Mouse (Mus musculus) kidney, adult 2 months (tissue): ENCODE data around the gene Tmcc3. TPM values are rescaled to one million over a fixed set of nuclear protein-coding genes. Genes with fewer than 3 reads are reported as not detected.

Source experiments
- DNase-seq: peaks from one replicate; pipeline ENCODE4 v3.0.0; 2021
- H3K27ac ChIP-seq: fragments of 200-500 bp; 2 replicates; pipeline ENCODE4 v1.5.1; 2012; ENCODE audit warnings: low read depth, low read length, control low read depth, inconsistent platforms; ENCODE audit not compliant: insufficient read depth
- H3K27me3 ChIP-seq: fragments of 200-500 bp; replicated peaks from 2 replicates; pipeline ENCODE4 v1.6.1; 2012; ENCODE audit warnings: mild to moderate bottlenecking, moderate library complexity, low read length, inconsistent platforms; ENCODE audit not compliant: control insufficient read depth, insufficient read depth
- H3K36me3 ChIP-seq: fragments of 200-500 bp; 2 replicates; pipeline ENCODE4 v1.6.1; 2012; ENCODE audit warnings: mild to moderate bottlenecking, moderate library complexity, low read length, inconsistent platforms; ENCODE audit not compliant: control insufficient read depth, insufficient read depth
- H3K4me1 ChIP-seq: fragments of 200-500 bp; 2 replicates; pipeline ENCODE4 v1.6.1; 2011; ENCODE audit warnings: low read length; ENCODE audit not compliant: control insufficient read depth, insufficient read depth
- H3K4me3 ChIP-seq: fragments of 200-500 bp; 2 replicates; pipeline ENCODE4 v1.5.1; 2011; ENCODE audit warnings: mild to moderate bottlenecking, low read depth, low read length, control low read depth; ENCODE audit not compliant: insufficient read depth
- CTCF ChIP-seq: fragments of 200-500 bp; conservative IDR thresholded peaks from 2 replicates; pipeline ENCODE4 v1.5.1; 2011; ENCODE audit warnings: low read depth, mild to moderate bottlenecking, control low read depth, low read length, moderate library complexity, mixed read lengths; ENCODE audit not compliant: insufficient read depth, insufficient read length
- POLR2A ChIP-seq: fragments of 200-500 bp; IDR thresholded peaks from one replicate; pipeline ENCODE4 v1.6.1; 2011; ENCODE audit warnings: low read depth, low read length, control low read depth
- WGBS: fragments of 180-500 bp; shearing (Covaris S2); methylation state at CpG from one replicate; pipeline ENCODE4 v1.1.7; 2018; 5-methylcytosine and 5-hydroxymethylcytosine counted together
- polyA plus RNA-seq: library from polyadenylated mRNA; depleted of rRNA; stranded (reverse); fragments of >200 nt; gene quantifications from 2 replicates; pipeline ENCODE4 v1.2.3, GENCODE M21; 2012

Gene Tmcc3
- polyA plus RNA-seq, 1 experiment, result 11.2 TPM

GRCm38 (mm10) chr10:94623617-94624016 is 311.9 kb downstream of the Tmcc3 start:
- DNase-seq, result peak; percentile 77
- Histone ChIP-seq H3K4me3 (no peak overlapping the region), H3K4me1 (no peaks in the 10 kb centered on the region), H3K27ac (no peak overlapping the region), H3K36me3 (no peaks in the 10 kb centered on the region), H3K27me3 (no peaks in the 10 kb centered on the region)
- 9% methylated on average over 10 of the region's 10 CpGs for WGBS
- TF ChIP-seq CTCF, result peak; percentile 94
- no peak for TF ChIP-seq POLR2A

- Histone ChIP-seq H3K4me1 (no peaks in the 10 kb centered on the region), H3K27ac (no peak overlapping the region), H3K27me3 (no peaks in the 10 kb centered on the region), H3K4me3 (no peak overlapping the region), H3K36me3 (no peaks in the 10 kb centered on the region)
- DNase-seq, result no peak
- 85% methylated on average over 9 of the region's 9 CpGs for WGBS
- TF ChIP-seq CTCF (no peak), POLR2A (no peak)
Measured at GRCm38 (mm10) chr10:94625036-94625435, 313.3 kb downstream of the Tmcc3 start.

GRCm38 (mm10) chr10:94625606-94626005 is 313.9 kb downstream of the Tmcc3 start:
- TF ChIP-seq POLR2A (no peak), CTCF (no peak)
- Histone ChIP-seq H3K4me1 (no peaks in the 10 kb centered on the region), H3K27ac (no peak overlapping the region), H3K36me3 (no peaks in the 10 kb centered on the region), H3K4me3 (no peak overlapping the region), H3K27me3 (no peaks in the 10 kb centered on the region)
- no peak for DNase-seq
- WGBS, result 75% methylated on average over 8 of the region's 8 CpGs

GRCm38 (mm10) chr10:94630771-94631280 is 319.1 kb downstream of the Tmcc3 start:
- Histone ChIP-seq H3K36me3 (no peaks in the 10 kb centered on the region), H3K27me3 (no peaks in the 10 kb centered on the region), H3K27ac (no peak overlapping the region), H3K4me3 (no peak overlapping the region), H3K4me1 (no peaks in the 10 kb centered on the region)
- no peak for DNase-seq
- 39% methylated on average over 4 of the region's 4 CpGs for WGBS
- TF ChIP-seq CTCF (no peak), POLR2A (no peak)

GRCm38 (mm10) chr10:94631541-94632113 is 319.9 kb downstream of the Tmcc3 start:
- Histone ChIP-seq H3K4me3 (no peak overlapping the region), H3K4me1 (no peaks in the 10 kb centered on the region), H3K36me3 (no peaks in the 10 kb centered on the region), H3K27me3 (no peaks in the 10 kb centered on the region), H3K27ac (no peak overlapping the region)
- TF ChIP-seq POLR2A (no peak), CTCF (no peak)
- no peak for DNase-seq
- WGBS, result 80% methylated on average over 11 of the region's 11 CpGs

- Histone ChIP-seq H3K27ac (no peak overlapping the region), H3K36me3 (no peaks in the 10 kb centered on the region), H3K27me3 (no peaks in the 10 kb centered on the region), H3K4me1 (no peaks in the 10 kb centered on the region), H3K4me3 (no peak overlapping the region)
- no peak for DNase-seq
- 92% methylated on average over 5 of the region's 5 CpGs for WGBS
- no peak for TF ChIP-seq CTCF
- TF ChIP-seq POLR2A, result no peak
Measured at GRCm38 (mm10) chr10:94632245-94632644, 320.5 kb downstream of the Tmcc3 start.

GRCm38 (mm10) chr10:94638599-94638998 is 326.9 kb downstream of the Tmcc3 start:
- Histone ChIP-seq H3K27me3 (no peaks in the 10 kb centered on the region), H3K4me3 (no peak overlapping the region), H3K27ac (no peak overlapping the region), H3K36me3 (no peaks in the 10 kb centered on the region), H3K4me1 (no peaks in the 10 kb centered on the region)
- DNase-seq, result no peak
- no peak for TF ChIP-seq POLR2A
- TF ChIP-seq CTCF, result no peak
- WGBS, result 86% methylated on average over 5 of the region's 5 CpGs

GRCm38 (mm10) chr10:94639281-94639680 is 327.5 kb downstream of the Tmcc3 start:
- Histone ChIP-seq H3K27ac (no peak overlapping the region), H3K4me1 (no peaks in the 10 kb centered on the region), H3K4me3 (no peak overlapping the region), H3K36me3 (no peaks in the 10 kb centered on the region), H3K27me3 (no peaks in the 10 kb centered on the region)
- no peak for DNase-seq
- TF ChIP-seq POLR2A, result no peak
- TF ChIP-seq CTCF, result no peak
- 65% methylated on average over 5 of the region's 5 CpGs for WGBS
